ENCODE assay signal across 1 mouse cellular context in the genomic region with DNA sequence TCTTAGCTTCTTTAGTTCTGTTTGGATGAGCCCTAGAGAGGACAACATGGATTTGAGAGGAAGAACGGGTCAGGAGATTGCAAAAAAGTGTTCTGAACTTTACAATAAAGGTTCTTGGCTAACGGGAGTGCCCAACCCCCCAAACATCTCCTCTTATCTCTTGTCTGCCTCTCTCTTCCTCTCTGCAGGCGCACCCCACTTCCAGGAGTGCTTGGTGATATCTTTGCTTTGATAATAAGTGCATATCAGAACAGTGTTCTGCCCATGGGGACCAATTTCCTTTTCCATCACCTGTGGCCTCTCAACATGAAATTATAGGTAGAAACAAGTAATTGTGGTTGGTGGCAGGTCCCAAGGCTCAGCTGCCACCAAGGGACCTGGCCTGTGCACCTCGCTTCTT.
TF ChIP-seq lines count a peak whose summit lies in the region.

No protein-coding gene starts in this region.

TF ChIP-seq in MEL, 35 proteins besides CTCF, POLR2A, EP300 and RAD21 (continued from another document):
- TF ChIP-seq MEF2A (IDR thresholded peaks at IDR 0.05; ENCODE audit: extremely low read depth, insufficient replicate concordance, low read depth, low read length, poor library complexity, severe bottlenecking) (no peak), E2F4 (IDR thresholded peaks at IDR 0.05; ENCODE audit: borderline replicate concordance, low read depth, low read length) (no peak), USF2 (IDR thresholded peaks at IDR 0.05; ENCODE audit: borderline replicate concordance in 1 of 2, insufficient read depth in 1 of 2, low read depth in 1 of 2, low read length in 2 of 2) (no peak), POLR2AphosphoS5 (IDR thresholded peaks at IDR 0.05; ENCODE audit: borderline replicate concordance, low read depth, low read length) (no peak), SMC3 (IDR thresholded peaks at IDR 0.05; ENCODE audit: low read depth, low read length) (no peak), ZNF384 (IDR thresholded peaks at IDR 0.05; ENCODE audit: low read depth, low read length) (no peak), USF1 (IDR thresholded peaks at IDR 0.05; ENCODE audit: low read depth, low read length) (no peak), GATA1 (IDR thresholded peaks at IDR 0.05; ENCODE audit: low read depth, low read length) (peak; percentile 90), HCFC1 (IDR thresholded peaks at IDR 0.05; ENCODE audit: low read depth, low read length) (no peak), ETS1 (IDR thresholded peaks at IDR 0.05; ENCODE audit: low read depth, low read length) (peak; percentile 64; the same call in 1 of the 2 replicates), ZMIZ1 (IDR thresholded peaks at IDR 0.05; ENCODE audit: low read depth, low read length) (no peak), TBP (IDR thresholded peaks at IDR 0.05; ENCODE audit: low read depth, low read length) (no peak), UBTF (IDR thresholded peaks at IDR 0.05; ENCODE audit: borderline replicate concordance, insufficient read depth, low read depth, low read length) (no peak), POLR2AphosphoS2 (IDR thresholded peaks at IDR 0.05; ENCODE audit: low read length) (no peak), MXI1 (IDR thresholded peaks at IDR 0.05; ENCODE audit: low read depth, low read length) (no peak), ZC3H11A (IDR thresholded peaks at IDR 0.05; ENCODE audit: low read depth, low read length) (no peak)
